Mouse (Mus musculus): ENCODE measurements at regions not wholly inside any gene's neighbourhood (a gene's known extent, or its start where the extent isn't known, plus 50 kb on each side); places are given as distances from the start of the nearest gene placed in this dataset.

DNA sequence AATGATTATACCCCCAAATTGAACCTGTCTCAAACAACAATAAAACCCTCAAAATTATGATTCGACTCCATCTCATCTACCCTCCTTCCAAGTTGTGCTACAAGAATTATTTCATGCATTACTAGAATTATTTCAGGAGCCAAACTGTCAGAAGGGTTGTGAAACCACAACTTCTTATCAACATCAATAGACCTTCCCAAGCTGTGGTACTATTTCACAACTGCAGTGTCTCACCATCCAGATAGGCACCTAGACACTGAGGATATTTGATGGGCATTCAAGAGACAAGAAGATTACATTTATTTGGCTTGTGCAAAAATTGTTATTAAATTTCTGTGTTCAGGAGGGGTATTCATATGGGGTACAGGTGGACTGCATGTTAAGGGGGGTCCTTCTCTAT is 567.0 kb downstream of the Adgrl2 start:
- WGBS: 75% methylated on average over 1 of the region's 1 CpGs
- Histone ChIP-seq H3K27ac (ENCODE audit: insufficient read depth, low read depth, low read length) (no peak overlapping the region), H3K27me3 (ENCODE audit: control insufficient read depth, insufficient read depth, low read length) (no peaks in the 10 kb centered on the region), H3K4me1 (ENCODE audit: control insufficient read depth, insufficient read depth, insufficient read length, low read length) (peaks cover 17% of the 10 kb centered on the region), H3K36me3 (ENCODE audit: control insufficient read depth, insufficient read depth, low read length) (no peaks in the 10 kb centered on the region), H3K4me3 (ENCODE audit: low read depth, low read length) (no peak overlapping the region)
- TF ChIP-seq POLR2A (IDR thresholded peaks at IDR 0.05; ENCODE audit: low read depth, low read length) (no peak), CTCF (IDR thresholded peaks at IDR 0.05; ENCODE audit: extremely low read depth, insufficient read length, insufficient replicate concordance, low read depth, low read length) (no peak)

GRCm38 (mm10) chr3:148422720-148423119 is 567.6 kb downstream of the Adgrl2 start:
- Histone ChIP-seq H3K27me3 (ENCODE audit: control insufficient read depth, insufficient read depth, low read length) (no peaks in the 10 kb centered on the region), H3K4me3 (ENCODE audit: low read depth, low read length) (no peak overlapping the region), H3K27ac (ENCODE audit: insufficient read depth, low read depth, low read length) (peak overlapping the region; percentile 63; the same call in 1 of the 2 replicates), H3K4me1 (ENCODE audit: control insufficient read depth, insufficient read depth, insufficient read length, low read length) (peaks cover 18% of the 10 kb centered on the region), H3K36me3 (ENCODE audit: control insufficient read depth, insufficient read depth, low read length) (no peaks in the 10 kb centered on the region)
- TF ChIP-seq POLR2A (IDR thresholded peaks at IDR 0.05; ENCODE audit: low read depth, low read length) (no peak), CTCF (IDR thresholded peaks at IDR 0.05; ENCODE audit: extremely low read depth, insufficient read length, insufficient replicate concordance, low read depth, low read length) (no peak)
- 27% methylated on average over 3 of the region's 3 CpGs for WGBS

- Histone ChIP-seq H3K4me1 (ENCODE audit: control insufficient read depth, insufficient read depth, insufficient read length, low read length) (peaks cover 18% of the 10 kb centered on the region), H3K27me3 (ENCODE audit: control insufficient read depth, insufficient read depth, low read length) (no peaks in the 10 kb centered on the region), H3K27ac (ENCODE audit: insufficient read depth, low read depth, low read length) (peak overlapping the region; percentile 63), H3K36me3 (ENCODE audit: control insufficient read depth, insufficient read depth, low read length) (no peaks in the 10 kb centered on the region), H3K4me3 (ENCODE audit: low read depth, low read length) (no peak overlapping the region)
- WGBS: 45% methylated on average over 2 of the region's 2 CpGs
- no peak for TF ChIP-seq POLR2A (IDR thresholded peaks at IDR 0.05; ENCODE audit: low read depth, low read length)
- TF ChIP-seq CTCF (IDR thresholded peaks at IDR 0.05; ENCODE audit: extremely low read depth, insufficient read length, insufficient replicate concordance, low read depth, low read length): no peak
Observed at GRCm38 (mm10) chr3:148422205-148422604, 568.1 kb downstream of the Adgrl2 start.

DNA sequence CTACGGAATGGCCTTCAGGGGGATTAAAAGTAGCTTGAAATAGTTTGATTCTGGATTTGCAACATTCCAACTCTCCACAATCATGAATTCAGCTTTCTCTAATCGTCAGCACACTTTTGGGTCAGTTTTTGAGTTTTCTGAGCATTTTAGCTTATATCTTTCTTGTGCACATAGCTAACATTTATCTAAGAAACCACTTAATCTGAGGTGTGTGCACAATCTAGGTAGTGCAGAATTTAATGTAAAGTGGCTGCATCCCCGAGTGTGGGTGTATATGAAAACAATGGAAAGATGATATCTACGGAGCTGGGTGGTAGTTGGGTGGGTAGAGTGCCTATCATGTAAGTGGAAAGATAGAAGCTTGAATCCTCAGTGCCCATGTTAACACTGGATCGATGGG is 570.1 kb downstream of the Adgrl2 start:
- TF ChIP-seq POLR2A (IDR thresholded peaks at IDR 0.05; ENCODE audit: low read depth, low read length): no peak
- no peak for TF ChIP-seq CTCF (IDR thresholded peaks at IDR 0.05; ENCODE audit: extremely low read depth, insufficient read length, insufficient replicate concordance, low read depth, low read length)
- no peak overlapping the region for H3K4me3 ChIP-seq (ENCODE audit: low read depth, low read length)
- peaks cover 18% of the 10 kb centered on the region for H3K4me1 ChIP-seq (ENCODE audit: control insufficient read depth, insufficient read depth, insufficient read length, low read length)
- no peak overlapping the region for H3K27ac ChIP-seq (ENCODE audit: insufficient read depth, low read depth, low read length)
- H3K27me3 ChIP-seq (ENCODE audit: control insufficient read depth, insufficient read depth, low read length): no peaks in the 10 kb centered on the region
- 84% methylated on average over 5 of the region's 5 CpGs for WGBS
- H3K36me3 ChIP-seq (ENCODE audit: control insufficient read depth, insufficient read depth, low read length): no peaks in the 10 kb centered on the region

DNA sequence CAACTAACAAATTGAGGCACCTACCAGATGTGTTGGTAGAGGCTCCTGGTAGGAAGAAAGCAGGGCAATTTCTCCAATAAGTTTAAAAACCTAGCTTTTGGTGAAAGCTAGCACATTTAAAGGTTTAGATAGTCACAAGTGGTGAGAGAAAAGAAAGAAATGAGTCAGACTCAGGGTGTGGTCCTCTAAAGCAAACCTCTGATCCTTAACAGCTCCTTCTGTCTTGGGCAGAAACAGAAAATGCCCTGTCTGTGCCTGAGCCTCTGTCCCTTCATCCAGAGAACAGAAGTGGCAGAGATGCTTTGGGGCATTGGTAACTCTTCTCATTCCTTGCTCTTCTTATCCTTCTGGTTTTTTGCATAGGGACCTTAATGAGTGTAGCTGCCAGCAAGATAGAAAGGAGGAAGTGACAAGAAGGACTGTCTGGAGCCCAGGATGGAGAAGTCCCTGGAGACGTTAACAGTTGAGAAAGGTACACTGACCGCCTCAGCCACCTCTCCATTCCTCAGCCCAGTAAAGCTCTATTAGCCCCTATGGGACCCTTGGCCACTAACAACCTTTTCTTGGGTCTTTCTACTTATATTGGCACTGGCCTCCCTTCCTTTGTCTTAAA is 570.8 kb downstream of the Adgrl2 start:
- Histone ChIP-seq H3K27ac (ENCODE audit: insufficient read depth, low read depth, low read length) (no peak overlapping the region), H3K4me3 (ENCODE audit: low read depth, low read length) (no peak overlapping the region), H3K36me3 (ENCODE audit: control insufficient read depth, insufficient read depth, low read length) (no peaks in the 10 kb centered on the region), H3K4me1 (ENCODE audit: control insufficient read depth, insufficient read depth, insufficient read length, low read length) (peaks cover 18% of the 10 kb centered on the region), H3K27me3 (ENCODE audit: control insufficient read depth, insufficient read depth, low read length) (no peaks in the 10 kb centered on the region)
- WGBS: 51% methylated on average over 2 of the region's 2 CpGs
- TF ChIP-seq POLR2A (IDR thresholded peaks at IDR 0.05; ENCODE audit: low read depth, low read length): no peak
- TF ChIP-seq CTCF (IDR thresholded peaks at IDR 0.05; ENCODE audit: extremely low read depth, insufficient read length, insufficient replicate concordance, low read depth, low read length): no peak

DNA sequence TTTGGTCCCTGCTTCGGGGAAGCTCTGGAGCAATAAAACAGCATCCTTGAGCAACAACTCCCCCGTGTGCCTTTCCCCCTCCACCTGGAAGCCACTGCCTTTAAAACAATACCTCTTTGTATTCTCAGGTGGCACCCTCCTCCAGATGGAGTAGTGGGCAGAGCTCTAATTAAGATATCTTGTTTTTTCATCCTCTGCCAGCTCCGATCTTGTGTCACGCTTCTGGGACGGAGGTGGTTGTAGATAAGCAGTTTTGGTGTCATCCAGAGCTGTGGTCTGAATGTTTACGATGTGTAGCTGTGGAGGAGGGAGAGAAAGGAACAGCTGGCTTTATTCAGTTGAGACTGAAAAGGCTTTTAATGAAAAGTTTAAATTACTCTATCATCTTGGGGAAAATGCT is 572.3 kb downstream of the Adgrl2 start:
- 11% methylated on average over 6 of the region's 6 CpGs for WGBS
- TF ChIP-seq POLR2A (IDR thresholded peaks at IDR 0.05; ENCODE audit: low read depth, low read length) (no peak), CTCF (IDR thresholded peaks at IDR 0.05; ENCODE audit: extremely low read depth, insufficient read length, insufficient replicate concordance, low read depth, low read length) (no peak)
- no peak overlapping the region for H3K27ac ChIP-seq (ENCODE audit: insufficient read depth, low read depth, low read length)

DNA sequence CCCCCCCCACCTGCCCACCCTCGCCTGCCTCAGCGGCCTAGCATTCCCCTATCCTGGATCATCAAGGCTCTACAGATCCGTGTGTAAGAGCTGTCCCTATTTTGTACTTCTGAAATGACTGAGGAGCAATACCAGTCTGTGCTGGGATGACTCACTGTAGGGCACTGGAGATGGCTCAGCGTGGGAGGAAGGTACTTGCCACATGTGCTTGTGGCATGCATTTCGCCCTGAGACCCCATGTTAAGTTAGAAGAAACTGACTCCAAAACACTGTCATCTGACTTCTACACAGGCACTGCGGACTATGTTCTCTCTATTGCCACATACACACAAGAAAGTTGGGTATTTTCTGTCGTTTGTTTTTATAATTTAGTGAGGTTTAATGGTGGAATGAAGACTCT is 574.9 kb downstream of the Adgrl2 start:
- H3K4me1 ChIP-seq (ENCODE audit: control insufficient read depth, insufficient read depth, insufficient read length, low read length): peaks cover 8% of the 10 kb centered on the region; the same call in 1 of the 2 replicates
- TF ChIP-seq CTCF (IDR thresholded peaks at IDR 0.05; ENCODE audit: extremely low read depth, insufficient read length, insufficient replicate concordance, low read depth, low read length) (no peak), POLR2A (IDR thresholded peaks at IDR 0.05; ENCODE audit: low read depth, low read length) (no peak)
- H3K36me3 ChIP-seq (ENCODE audit: control insufficient read depth, insufficient read depth, low read length): no peaks in the 10 kb centered on the region
- WGBS: 88% methylated on average over 7 of the region's 7 CpGs
- no peaks in the 10 kb centered on the region for H3K27me3 ChIP-seq (ENCODE audit: control insufficient read depth, insufficient read depth, low read length)
- no peak overlapping the region for H3K27ac ChIP-seq (ENCODE audit: insufficient read depth, low read depth, low read length)
- H3K4me3 ChIP-seq (ENCODE audit: low read depth, low read length): no peak overlapping the region

More for the DNA sequence above, 572.3 kb downstream of the Adgrl2 start:
- no peaks in the 10 kb centered on the region for H3K27me3 ChIP-seq (ENCODE audit: control insufficient read depth, insufficient read depth, low read length)
- peaks cover 18% of the 10 kb centered on the region for H3K4me1 ChIP-seq (ENCODE audit: control insufficient read depth, insufficient read depth, insufficient read length, low read length)
- H3K4me3 ChIP-seq (ENCODE audit: low read depth, low read length): no peak overlapping the region
- no peaks in the 10 kb centered on the region for H3K36me3 ChIP-seq (ENCODE audit: control insufficient read depth, insufficient read depth, low read length)
